Mouse (Mus musculus) stomach, postnatal 0 days (tissue): ENCODE measurements at regions not wholly inside any gene's neighbourhood (a gene's known extent, or its start where the extent isn't known, plus 50 kb on each side); places are given as distances from the start of the nearest gene placed in this dataset.

Source experiments
- CTCF ChIP-seq: IDR thresholded peaks from 2 replicates; pipeline ENCODE4 v1.5.1; 2016; ENCODE audit warnings: antibody characterized with exemption, low read depth, mild to moderate bottlenecking, moderate library complexity
- EP300 ChIP-seq: optimal IDR thresholded peaks from 2 replicates; pipeline ENCODE3; 2016; ENCODE audit warnings: antibody characterized with exemption

- TF ChIP-seq EP300 = no peak
- TF ChIP-seq CTCF = no peak
Measured at GRCm38 (mm10) chr9:88120536-88120935, 206.5 kb upstream of the Nt5e start.
